Mouse (Mus musculus): ENCODE measurements around the gene Grap. TPM values are rescaled to one million over a fixed set of nuclear protein-coding genes. Genes with fewer than 3 reads are reported as not detected.
A peak's percentile ranks its signal among the peaks of the same experiment; 100 is the strongest.

The Grap gene
- 13.9 and 15.7 TPM in 2 replicates for polyA plus RNA-seq (2015; fragmentation: Nextera tagmentation; extraction: Ambion mirVana)

DNA sequence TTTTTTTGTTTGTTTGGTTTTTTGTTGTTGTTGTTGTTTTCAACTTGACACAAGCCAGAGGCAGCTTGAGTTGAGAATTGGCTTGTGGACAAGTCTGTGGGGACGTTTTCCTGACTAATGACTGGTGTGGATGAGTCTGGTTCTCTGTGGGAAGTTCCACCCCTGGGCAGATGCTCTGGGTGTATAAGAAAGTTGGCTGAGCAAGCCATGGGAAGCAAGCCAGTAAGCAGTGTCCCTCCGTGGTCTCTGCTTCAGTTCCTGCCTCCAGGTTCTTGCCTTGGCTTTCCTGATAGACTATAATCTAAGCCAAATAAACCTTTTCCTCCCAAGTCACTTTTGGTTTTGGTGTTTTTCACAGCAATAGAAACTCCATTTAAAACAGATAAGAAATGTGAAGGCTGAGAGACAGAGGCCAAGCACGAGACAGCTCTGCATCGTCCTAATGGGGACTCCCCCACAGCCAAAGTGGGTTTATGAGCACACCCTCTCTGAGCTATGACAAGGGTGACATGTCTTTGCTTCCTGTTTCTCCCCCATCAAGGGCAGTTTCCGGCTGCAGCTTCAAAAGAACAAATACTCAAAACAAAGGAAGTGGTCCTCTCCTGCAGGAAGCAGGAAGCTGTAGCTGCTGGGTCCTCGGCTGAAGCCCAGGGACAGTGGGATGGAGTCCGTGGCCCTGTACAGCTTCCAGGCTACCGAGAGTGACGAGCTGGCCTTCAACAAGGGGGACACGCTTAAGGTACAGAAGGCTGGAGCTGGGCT is at the start of gene Grap:
Gene Grap, plus strand, starts transcription at position 580 of the 762 bp plus-strand sequence.
- Histone ChIP-seq H3K36me3 (ENCODE audit: control insufficient read depth, insufficient read depth) (no peaks in the 10 kb centered on the region), H3K4me2 (ENCODE audit: low read depth, low read length) (peak within 1 kb of the TSS; percentile 45), H3K9me3 (replicated peaks; ENCODE audit: control insufficient read depth, low read length) (no peaks in the 10 kb centered on the region), H3K9ac (ENCODE audit: low read length) (peak within 1 kb of the TSS; percentile 42; the same call in 1 of the 2 replicates), H3K27ac (ENCODE audit: low read length) (no peak within 1 kb of the TSS; the same call in none of the 2 replicates), H3K4me3 (ENCODE audit: low read length) (peak within 1 kb of the TSS; percentile 45), H3K4me1 (ENCODE audit: control insufficient read depth, insufficient read depth, low read length) (no peaks in the 10 kb centered on the region; the same call in 1 of the 2 replicates), H3K27me3 (ENCODE audit: control insufficient read depth, insufficient read depth, low read length) (no peaks in the 10 kb centered on the region)
- 45% methylated on average over 10 of the region's 10 CpGs for WGBS
- peak; percentile 73 for ATAC-seq (replicated peaks; ENCODE audit: extremely low read depth, insufficient read depth, low FRiP score)

DNA sequence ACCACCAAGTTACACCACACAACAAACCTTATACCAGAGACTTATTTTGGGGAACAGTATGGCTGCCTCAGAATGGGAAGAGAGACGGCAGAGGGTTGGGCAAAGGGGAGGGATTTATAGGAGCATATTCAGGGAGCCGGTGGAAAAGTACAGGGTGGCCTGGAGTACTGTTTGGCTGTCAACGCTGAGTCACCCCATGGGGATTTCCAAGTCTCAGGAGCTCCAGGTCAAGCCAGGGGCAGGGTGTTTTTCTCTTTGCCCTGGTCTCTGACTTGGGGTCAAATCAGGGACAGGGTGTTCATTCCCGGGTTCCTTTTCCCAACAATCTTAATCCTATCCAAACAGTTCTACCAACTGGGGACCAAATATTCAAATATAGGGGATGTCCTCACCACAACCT is 45.0 kb upstream of the Grap start:
- Histone ChIP-seq H3K27me3 (ENCODE audit: control insufficient read depth, insufficient read depth, low read length) (no peaks in the 10 kb centered on the region), H3K36me3 (ENCODE audit: control insufficient read depth, insufficient read depth) (no peaks in the 10 kb centered on the region), H3K27ac (ENCODE audit: low read length) (no peak overlapping the region), H3K4me2 (ENCODE audit: low read depth, low read length) (no peak overlapping the region), H3K9me3 (replicated peaks; ENCODE audit: control insufficient read depth, low read length) (peaks cover 13% of the 10 kb centered on the region), H3K4me3 (ENCODE audit: low read length) (no peak overlapping the region), H3K4me1 (ENCODE audit: control insufficient read depth, insufficient read depth, low read length) (no peaks in the 10 kb centered on the region), H3K9ac (ENCODE audit: low read length) (no peak overlapping the region)
- no peak for ATAC-seq (replicated peaks; ENCODE audit: extremely low read depth, insufficient read depth, low FRiP score)
- 52% methylated on average over 4 of the region's 4 CpGs for WGBS

DNA sequence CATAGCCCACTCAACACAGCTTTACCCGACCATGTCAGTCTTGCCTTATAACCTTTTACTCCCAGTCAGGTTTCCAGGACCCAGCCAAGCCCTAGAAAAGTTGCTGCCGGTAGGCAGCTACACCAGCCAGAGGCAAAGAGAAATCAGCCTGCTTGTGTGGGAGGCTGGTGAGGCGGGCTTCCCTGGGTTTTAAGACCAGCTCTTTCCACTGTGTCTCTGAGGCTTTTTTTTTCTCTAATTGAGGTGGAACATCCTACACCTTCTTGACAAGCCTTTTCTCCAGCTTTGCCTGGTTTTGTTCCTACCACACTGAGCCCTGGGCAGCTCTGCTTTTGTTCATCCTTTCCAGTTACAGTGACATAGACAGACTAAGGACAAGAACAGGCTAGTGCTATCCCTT is 41.9 kb upstream of the Grap start:
- 75% methylated on average over 3 of the region's 3 CpGs for WGBS
- Histone ChIP-seq H3K27me3 (ENCODE audit: control insufficient read depth, insufficient read depth, low read length) (no peaks in the 10 kb centered on the region), H3K9me3 (replicated peaks; ENCODE audit: control insufficient read depth, low read length) (peaks cover 13% of the 10 kb centered on the region), H3K4me3 (ENCODE audit: low read length) (no peak overlapping the region), H3K4me1 (ENCODE audit: control insufficient read depth, insufficient read depth, low read length) (peaks cover 11% of the 10 kb centered on the region), H3K36me3 (ENCODE audit: control insufficient read depth, insufficient read depth) (no peaks in the 10 kb centered on the region), H3K4me2 (ENCODE audit: low read depth, low read length) (no peak overlapping the region), H3K27ac (ENCODE audit: low read length) (no peak overlapping the region), H3K9ac (ENCODE audit: low read length) (no peak overlapping the region)
- no peak for ATAC-seq (replicated peaks; ENCODE audit: extremely low read depth, insufficient read depth, low FRiP score)

DNA sequence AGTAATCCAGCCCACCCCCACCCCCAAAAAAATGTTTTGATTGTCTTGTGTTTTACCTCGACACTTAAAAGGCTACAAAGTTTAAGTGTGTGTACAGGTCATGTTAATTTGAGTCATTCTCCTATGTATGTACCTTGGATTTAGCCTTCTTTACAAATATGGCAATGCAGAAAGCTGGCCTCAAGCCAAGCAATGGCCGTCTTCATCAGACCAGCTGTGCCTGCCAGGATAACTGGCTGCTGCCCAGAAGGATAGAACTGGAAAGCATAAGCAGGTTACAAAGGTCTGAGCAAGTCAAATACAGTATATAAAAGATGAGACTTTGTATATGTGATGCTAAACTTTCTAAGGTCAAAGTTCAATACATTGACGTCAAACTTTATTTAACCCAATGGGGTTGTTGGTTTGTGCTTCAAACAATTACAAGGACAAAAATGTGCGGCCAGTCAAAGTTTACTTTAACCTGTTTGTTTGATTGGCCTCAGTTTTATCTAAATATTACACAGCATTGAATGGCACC is 40.9 kb upstream of the Grap start:
- no peak overlapping the region for H3K4me3 ChIP-seq (ENCODE audit: low read length)

DNA sequence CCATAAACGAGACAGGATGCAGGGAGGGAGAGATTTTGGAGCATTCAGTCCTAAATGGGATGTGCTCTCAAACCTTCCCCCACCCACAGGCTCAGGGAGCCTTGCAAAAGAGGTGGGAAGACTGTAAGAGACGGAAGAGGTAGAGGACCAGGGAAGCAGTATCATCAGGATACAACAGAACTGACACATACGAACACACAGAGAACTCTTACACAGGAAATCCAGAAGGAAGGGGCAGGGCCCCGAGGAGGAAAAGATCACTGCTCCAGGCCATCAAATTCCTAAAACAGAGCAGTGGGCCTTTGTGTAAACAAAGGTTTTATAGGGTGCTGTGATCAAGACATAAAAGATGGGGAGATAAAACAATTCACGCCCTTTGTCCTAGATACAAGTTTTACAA is 38.7 kb upstream of the Grap start:
- no peak overlapping the region for H3K4me2 ChIP-seq (ENCODE audit: low read depth, low read length)
- H3K27ac ChIP-seq (ENCODE audit: low read length) = no peak overlapping the region
- no peak for ATAC-seq (replicated peaks; ENCODE audit: extremely low read depth, insufficient read depth, low FRiP score)

More for the DNA sequence above, 40.9 kb upstream of the Grap start:
- no peak overlapping the region for H3K4me2 ChIP-seq (ENCODE audit: low read depth, low read length)
- no peak overlapping the region for H3K9ac ChIP-seq (ENCODE audit: low read length)
- H3K4me1 ChIP-seq (ENCODE audit: control insufficient read depth, insufficient read depth, low read length) = peaks cover 17% of the 10 kb centered on the region
- H3K36me3 ChIP-seq (ENCODE audit: control insufficient read depth, insufficient read depth) = no peaks in the 10 kb centered on the region
- no peaks in the 10 kb centered on the region for H3K27me3 ChIP-seq (ENCODE audit: control insufficient read depth, insufficient read depth, low read length)
- no peak overlapping the region for H3K27ac ChIP-seq (ENCODE audit: low read length)
- ATAC-seq (replicated peaks; ENCODE audit: extremely low read depth, insufficient read depth, low FRiP score) = no peak
- WGBS = 70% methylated on average over 4 of the region's 4 CpGs
- H3K9me3 ChIP-seq (replicated peaks; ENCODE audit: control insufficient read depth, low read length) = peaks cover 6% of the 10 kb centered on the region; the same call in 1 of the 2 replicates

DNA sequence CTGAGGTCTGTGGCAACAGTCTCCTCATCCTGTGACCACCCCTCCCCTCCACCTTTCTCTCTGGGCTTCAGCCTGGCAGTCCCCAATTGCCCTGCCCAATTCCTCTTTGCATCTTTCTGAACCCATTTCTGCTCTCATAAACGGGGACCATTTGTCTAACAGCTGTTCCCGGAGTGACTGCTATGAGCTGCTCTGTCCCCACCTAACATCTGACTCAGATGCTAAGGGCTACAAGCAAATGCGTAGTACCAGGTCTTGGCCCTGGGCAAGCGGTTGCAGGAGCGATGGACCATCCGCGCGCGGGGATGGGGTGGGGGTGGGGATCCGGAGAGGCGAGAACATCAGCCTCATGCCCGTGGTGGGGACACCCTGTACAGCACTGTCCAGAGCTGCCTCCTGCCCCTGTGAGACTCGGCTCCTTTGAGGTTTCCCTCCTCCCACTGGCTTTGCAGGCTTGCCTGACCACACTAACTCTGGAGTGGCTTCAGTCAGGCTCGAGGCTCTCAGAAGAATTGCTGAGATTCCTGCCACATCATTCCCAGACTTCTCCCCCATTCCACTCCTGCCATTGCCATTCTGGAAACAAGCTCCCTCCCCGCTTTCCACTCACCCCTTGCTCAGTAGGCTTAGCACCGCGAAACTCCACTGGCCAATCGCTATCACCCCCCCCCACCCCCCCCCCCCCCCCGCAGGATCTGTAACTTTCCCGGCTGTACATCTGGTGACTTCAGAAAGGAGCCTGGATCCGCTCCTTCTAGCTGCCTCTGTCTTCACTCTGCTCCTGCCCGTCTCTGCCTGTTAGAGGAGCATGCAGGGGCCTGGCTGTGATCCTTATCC is 37.2 kb upstream of the Grap start:
- Histone ChIP-seq H3K36me3 (ENCODE audit: control insufficient read depth, insufficient read depth) (no peaks in the 10 kb centered on the region), H3K4me1 (ENCODE audit: control insufficient read depth, insufficient read depth, low read length) (peaks cover 22% of the 10 kb centered on the region), H3K4me2 (ENCODE audit: low read depth, low read length) (peak overlapping the region; percentile 61), H3K27ac (ENCODE audit: low read length) (0 out of 2 replicates have a peak overlapping the region, but pooled peaks have one; percentile 34), H3K4me3 (ENCODE audit: low read length) (peak overlapping the region; percentile 29), H3K9me3 (replicated peaks; ENCODE audit: control insufficient read depth, low read length) (no peaks in the 10 kb centered on the region), H3K9ac (ENCODE audit: low read length) (peak overlapping the region; percentile 48; the same call in 1 of the 2 replicates), H3K27me3 (ENCODE audit: control insufficient read depth, insufficient read depth, low read length) (no peaks in the 10 kb centered on the region)
- ATAC-seq (replicated peaks; ENCODE audit: extremely low read depth, insufficient read depth, low FRiP score) = no peak
- 6% methylated on average over 19 of the region's 22 CpGs for WGBS

More for the DNA sequence above, 38.7 kb upstream of the Grap start:
- Histone ChIP-seq H3K36me3 (ENCODE audit: control insufficient read depth, insufficient read depth) (no peaks in the 10 kb centered on the region), H3K4me3 (ENCODE audit: low read length) (no peak overlapping the region), H3K9me3 (replicated peaks; ENCODE audit: control insufficient read depth, low read length) (peaks cover 4% of the 10 kb centered on the region; the same call in 1 of the 2 replicates), H3K27me3 (ENCODE audit: control insufficient read depth, insufficient read depth, low read length) (no peaks in the 10 kb centered on the region), H3K4me1 (ENCODE audit: control insufficient read depth, insufficient read depth, low read length) (peaks cover 20% of the 10 kb centered on the region), H3K9ac (ENCODE audit: low read length) (no peak overlapping the region)
- WGBS = 66% methylated on average over 5 of the region's 5 CpGs

DNA sequence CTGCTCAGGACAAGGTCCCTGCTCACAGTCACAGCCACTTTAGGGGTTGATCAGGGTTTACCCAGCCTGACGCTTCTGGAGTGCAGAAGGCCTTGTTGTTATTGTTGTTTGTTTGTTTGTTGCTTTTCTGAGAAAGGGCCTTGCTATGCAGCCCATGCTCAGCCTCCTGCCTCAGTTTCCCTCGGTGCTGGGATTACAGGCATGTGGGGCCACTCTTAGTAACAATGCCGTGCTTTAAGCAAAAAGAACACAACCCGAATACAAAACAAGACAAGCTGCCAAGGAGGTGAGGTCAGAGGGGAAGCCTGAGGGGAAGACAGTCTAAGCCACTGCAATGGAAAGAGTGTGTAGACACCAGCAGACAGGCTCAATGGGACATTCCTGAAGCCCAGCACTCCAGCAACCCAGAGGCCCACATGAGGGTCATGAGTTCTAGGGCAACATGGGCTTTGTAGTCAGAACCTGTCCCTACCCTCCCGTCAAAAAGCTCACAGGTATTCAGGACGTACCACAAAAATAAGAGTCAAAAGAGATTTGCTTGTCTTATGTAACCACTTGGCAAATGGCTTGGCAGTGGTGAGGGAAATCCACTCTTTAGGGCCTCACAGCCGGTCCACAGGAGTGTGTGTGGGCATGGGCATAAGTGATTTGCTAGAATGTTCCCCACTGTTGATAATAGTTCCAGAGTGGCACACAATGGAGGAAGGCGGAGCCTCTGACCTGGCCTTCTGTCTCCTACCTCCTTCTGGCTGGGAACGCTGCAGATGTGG is 36.4 kb upstream of the Grap start:
- no peak for ATAC-seq (replicated peaks; ENCODE audit: extremely low read depth, insufficient read depth, low FRiP score)
- Histone ChIP-seq H3K4me3 (ENCODE audit: low read length) (no peak overlapping the region), H3K27me3 (ENCODE audit: control insufficient read depth, insufficient read depth, low read length) (no peaks in the 10 kb centered on the region), H3K27ac (ENCODE audit: low read length) (peak overlapping the region; percentile 34; the same call in 1 of the 2 replicates), H3K4me2 (ENCODE audit: low read depth, low read length) (peak overlapping the region; percentile 61), H3K36me3 (ENCODE audit: control insufficient read depth, insufficient read depth) (no peaks in the 10 kb centered on the region), H3K9me3 (replicated peaks; ENCODE audit: control insufficient read depth, low read length) (no peaks in the 10 kb centered on the region), H3K4me1 (ENCODE audit: control insufficient read depth, insufficient read depth, low read length) (peaks cover 22% of the 10 kb centered on the region), H3K9ac (ENCODE audit: low read length) (no peak overlapping the region)
- WGBS = 60% methylated on average over 9 of the region's 9 CpGs

DNA sequence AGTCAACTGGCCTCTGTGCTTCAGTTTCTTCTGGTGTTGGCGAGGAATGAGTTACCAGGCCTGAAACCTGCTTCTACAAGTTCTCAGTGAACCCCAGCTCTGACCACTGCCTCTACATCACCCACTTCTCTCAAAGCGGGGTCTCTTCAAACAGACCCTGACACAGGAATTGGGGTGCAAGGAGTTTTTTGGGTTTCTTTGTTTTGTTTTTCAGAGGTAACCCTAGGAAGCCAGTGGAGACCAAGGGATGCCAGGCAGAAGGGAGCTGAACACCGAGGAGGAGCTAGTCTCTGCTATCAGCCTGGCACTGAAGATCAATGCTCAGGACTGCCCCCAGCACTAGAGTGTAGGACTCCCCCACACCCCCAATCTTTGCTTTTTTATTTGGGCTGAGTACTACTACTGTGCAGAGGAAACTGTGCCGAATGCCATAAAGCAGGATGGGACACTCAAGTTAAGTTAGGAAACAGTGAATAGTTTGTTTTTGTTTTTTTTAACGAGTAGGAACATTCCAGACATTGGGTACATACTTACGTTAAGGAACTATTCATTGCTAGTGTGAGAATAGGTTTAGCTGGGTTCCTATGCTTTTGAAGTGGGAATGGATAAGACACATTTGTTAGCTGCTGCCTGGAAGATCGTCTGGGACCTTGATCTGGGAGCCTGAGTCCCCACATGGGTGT is 35.6 kb upstream of the Grap start:
- H3K27ac ChIP-seq (ENCODE audit: low read length) = no peak overlapping the region
- H3K4me2 ChIP-seq (ENCODE audit: low read depth, low read length) = no peak overlapping the region
- H3K4me3 ChIP-seq (ENCODE audit: low read length) = no peak overlapping the region
- H3K27me3 ChIP-seq (ENCODE audit: control insufficient read depth, insufficient read depth, low read length) = no peaks in the 10 kb centered on the region
- H3K36me3 ChIP-seq (ENCODE audit: control insufficient read depth, insufficient read depth) = no peaks in the 10 kb centered on the region
- WGBS = 69% methylated on average over 7 of the region's 7 CpGs
- ATAC-seq (replicated peaks; ENCODE audit: extremely low read depth, insufficient read depth, low FRiP score) = no peak
- no peak overlapping the region for H3K9ac ChIP-seq (ENCODE audit: low read length)
- peaks cover 22% of the 10 kb centered on the region for H3K4me1 ChIP-seq (ENCODE audit: control insufficient read depth, insufficient read depth, low read length)
- H3K9me3 ChIP-seq (replicated peaks; ENCODE audit: control insufficient read depth, low read length) = no peaks in the 10 kb centered on the region
